Mouse (Mus musculus) testis, adult 2 months (tissue): ENCODE data around the gene BC052040. TPM values are rescaled to one million over a fixed set of nuclear protein-coding genes. Genes with fewer than 3 reads are reported as not detected.

Experiments
- H3K27ac ChIP-seq: fragments of 200-500 bp; 2 replicates; pipeline ENCODE4 v1.5.1; 2012; ENCODE audit warnings: low read depth, low read length; ENCODE audit not compliant: control insufficient read depth, insufficient read depth
- H3K27me3 ChIP-seq: fragments of 200-500 bp; 2 replicates; pipeline ENCODE4 v1.6.1; 2012; ENCODE audit warnings: mild to moderate bottlenecking, low read length, moderate library complexity; ENCODE audit not compliant: control insufficient read depth, insufficient read depth
- H3K36me3 ChIP-seq: fragments of 200-500 bp; 2 replicates; pipeline ENCODE4 v1.6.1; 2012; ENCODE audit warnings: mild to moderate bottlenecking, low read length; ENCODE audit not compliant: control insufficient read depth, insufficient read depth
- H3K4me1 ChIP-seq: fragments of 200-500 bp; 2 replicates; pipeline ENCODE4 v1.6.1; 2012; ENCODE audit warnings: low read length; ENCODE audit not compliant: control insufficient read depth, insufficient read depth
- H3K4me3 ChIP-seq: fragments of 200-500 bp; 2 replicates; pipeline ENCODE4 v1.5.1; 2012; ENCODE audit warnings: low read depth, mild to moderate bottlenecking, low read length, moderate library complexity, mixed read lengths; ENCODE audit not compliant: control insufficient read depth
- CTCF ChIP-seq: fragments of 200-500 bp; IDR thresholded peaks from 2 replicates; pipeline ENCODE4 v1.5.1; 2012; ENCODE audit warnings: low read depth, mild to moderate bottlenecking, inconsistent platforms, low read length, moderate library complexity; ENCODE audit not compliant: control insufficient read depth, insufficient read depth, insufficient replicate concordance
- POLR2A ChIP-seq: fragments of 200-500 bp; IDR thresholded peaks from 2 replicates; pipeline ENCODE4 v1.6.1; 2012; ENCODE audit warnings: low read depth, mild to moderate bottlenecking, inconsistent platforms, low read length, moderate library complexity; ENCODE audit not compliant: control insufficient read depth
- polyA plus RNA-seq: library from polyadenylated mRNA; depleted of rRNA; stranded (reverse); fragments of >200 nt; gene quantifications from 2 replicates; pipeline ENCODE4 v1.2.3, GENCODE M21; 2012

The BC052040 gene
- polyA plus RNA-seq, 1 experiment, result 2.5 TPM

- Histone ChIP-seq H3K27ac (no peak overlapping the region), H3K4me1 (no peaks in the 10 kb centered on the region)
- TF ChIP-seq POLR2A (no peak), CTCF (no peak)
These were observed 19.2 kb upstream of the BC052040 start for GRCm38 (mm10) chr2:115562155-115562827.

GRCm38 (mm10) chr2:115563436-115564093, 18.0 kb upstream of the BC052040 start:
- no peak overlapping the region for H3K4me3 ChIP-seq
- H3K36me3 ChIP-seq, result no peaks in the 10 kb centered on the region
- no peaks in the 10 kb centered on the region for H3K4me1 ChIP-seq
- TF ChIP-seq POLR2A (no peak), CTCF (no peak)
- no peaks in the 10 kb centered on the region for H3K27me3 ChIP-seq
- H3K27ac ChIP-seq, result no peak overlapping the region

More at GRCm38 (mm10) chr2:115562155-115562827, 19.2 kb upstream of the BC052040 start:
- H3K4me3 ChIP-seq, result no peak overlapping the region
- no peaks in the 10 kb centered on the region for H3K27me3 ChIP-seq
- H3K36me3 ChIP-seq, result no peaks in the 10 kb centered on the region

GRCm38 (mm10) chr2:115571996-115572395, 9.5 kb upstream of the BC052040 start:
- Histone ChIP-seq H3K4me1 (no peaks in the 10 kb centered on the region), H3K27ac (no peak overlapping the region), H3K36me3 (no peaks in the 10 kb centered on the region), H3K4me3 (no peak overlapping the region), H3K27me3 (no peaks in the 10 kb centered on the region)
- TF ChIP-seq POLR2A (no peak), CTCF (no peak)

GRCm38 (mm10) chr2:115574802-115575201, 6.7 kb upstream of the BC052040 start:
- no peak overlapping the region for H3K27ac ChIP-seq
- TF ChIP-seq POLR2A (no peak), CTCF (no peak)
- no peaks in the 10 kb centered on the region for H3K27me3 ChIP-seq
- no peaks in the 10 kb centered on the region for H3K4me1 ChIP-seq
- no peaks in the 10 kb centered on the region for H3K36me3 ChIP-seq
- H3K4me3 ChIP-seq, result no peak overlapping the region

- no peaks in the 10 kb centered on the region for H3K36me3 ChIP-seq
- H3K4me3 ChIP-seq, result peak overlapping the region; percentile 71
- H3K4me1 ChIP-seq, result peaks cover 6% of the 10 kb centered on the region
- TF ChIP-seq POLR2A, result no peak
- TF ChIP-seq CTCF, result no peak
- no peaks in the 10 kb centered on the region for H3K27me3 ChIP-seq
- no peak overlapping the region for H3K27ac ChIP-seq
These were observed 2.2 kb upstream of the BC052040 start for GRCm38 (mm10) chr2:115579171-115579900.

- H3K4me1 ChIP-seq, result peaks cover 6% of the 10 kb centered on the region
- no peaks in the 10 kb centered on the region for H3K27me3 ChIP-seq
- no peaks in the 10 kb centered on the region for H3K36me3 ChIP-seq
- H3K4me3 ChIP-seq, result no peak overlapping the region; the same call in 1 of the 2 replicates
- no peak for TF ChIP-seq POLR2A
- TF ChIP-seq CTCF, result no peak
- H3K27ac ChIP-seq, result no peak overlapping the region
These were observed 1.5 kb upstream of the BC052040 start for GRCm38 (mm10) chr2:115579976-115580375.

- H3K36me3 ChIP-seq, result no peaks in the 10 kb centered on the region
- no peaks in the 10 kb centered on the region for H3K27me3 ChIP-seq
- TF ChIP-seq POLR2A (no peak), CTCF (no peak)
- H3K4me1 ChIP-seq, result peaks cover 6% of the 10 kb centered on the region
- peak overlapping the region; percentile 64 for H3K27ac ChIP-seq
- peak overlapping the region; percentile 94 for H3K4me3 ChIP-seq
These were observed 583 bp downstream of the BC052040 start for GRCm38 (mm10) chr2:115581989-115582608.
